Mouse (Mus musculus): ENCODE measurements around the gene 1500009L16Rik.

- TF ChIP-seq POLR2A (IDR thresholded peaks at IDR 0.05; ENCODE audit: low read depth, low read length) = no peak
- no peak for TF ChIP-seq CTCF (conservative IDR thresholded peaks at IDR 0.05; ENCODE audit: insufficient read depth, insufficient read length, low read depth, low read length)
Observed at GRCm38 (mm10) chr10:83744656-83745055, 22.0 kb downstream of the 1500009L16Rik start.
